Mouse (Mus musculus) brain, embryonic 14.5 days (tissue): ENCODE measurements at regions not wholly inside any gene's neighbourhood (a gene's known extent, or its start where the extent isn't known, plus 50 kb on each side); places are given as distances from the start of the nearest gene placed in this dataset.

Experiments used
- DNase-seq: peaks from one replicate; pipeline ENCODE4 v3.0.0-alpha.2; 2011; ENCODE audit warnings: low read depth
- CTCF ChIP-seq: fragments of 200-500 bp; IDR thresholded peaks from 2 replicates; pipeline ENCODE4 v1.5.1; 2012; ENCODE audit warnings: inconsistent platforms, mild to moderate bottlenecking, moderate library complexity, borderline replicate concordance; ENCODE audit not compliant: insufficient read depth, insufficient read length; ENCODE audit errors: extremely low read depth
- POLR2A ChIP-seq: fragments of 200-500 bp; IDR thresholded peaks from 2 replicates; pipeline ENCODE4 v1.6.1; 2012; ENCODE audit warnings: mild to moderate bottlenecking, inconsistent platforms, borderline replicate concordance; ENCODE audit not compliant: poor library complexity, insufficient read depth, insufficient read length, severe bottlenecking; ENCODE audit errors: extremely low read depth

DNA sequence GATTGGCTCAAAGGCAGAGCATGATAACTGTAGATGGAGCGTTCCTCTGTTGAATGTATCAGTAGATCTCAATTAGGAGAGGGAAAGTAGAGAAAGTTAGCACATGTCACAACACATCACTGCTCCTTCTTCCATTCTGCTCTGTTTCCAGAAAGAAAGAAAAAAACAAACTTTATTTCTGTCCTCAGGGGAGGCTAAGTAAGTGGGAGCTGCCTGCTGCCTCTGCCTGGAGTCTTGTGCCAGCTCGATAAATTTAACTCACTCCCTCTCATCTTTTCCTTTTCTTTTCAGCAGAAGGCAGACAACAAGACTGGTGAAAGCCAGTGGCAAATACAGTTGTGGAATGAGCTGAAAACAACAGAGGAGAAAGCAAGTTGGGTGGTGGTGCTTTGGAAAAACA is 517.5 kb upstream of the Gm21961 start:
- DNase-seq, result no peak
- no peak for TF ChIP-seq CTCF
- no peak for TF ChIP-seq POLR2A

- no peak for TF ChIP-seq CTCF
- TF ChIP-seq POLR2A, result no peak
- no peak for DNase-seq
Observed at GRCm38 (mm10) chr15:65502656-65503055, 488.0 kb upstream of the Gm21961 start.

- TF ChIP-seq CTCF (no peak), POLR2A (no peak)
- DNase-seq, result peak; percentile 85
Observed at GRCm38 (mm10) chr15:65478940-65479339, 464.2 kb upstream of the Gm21961 start.

DNA sequence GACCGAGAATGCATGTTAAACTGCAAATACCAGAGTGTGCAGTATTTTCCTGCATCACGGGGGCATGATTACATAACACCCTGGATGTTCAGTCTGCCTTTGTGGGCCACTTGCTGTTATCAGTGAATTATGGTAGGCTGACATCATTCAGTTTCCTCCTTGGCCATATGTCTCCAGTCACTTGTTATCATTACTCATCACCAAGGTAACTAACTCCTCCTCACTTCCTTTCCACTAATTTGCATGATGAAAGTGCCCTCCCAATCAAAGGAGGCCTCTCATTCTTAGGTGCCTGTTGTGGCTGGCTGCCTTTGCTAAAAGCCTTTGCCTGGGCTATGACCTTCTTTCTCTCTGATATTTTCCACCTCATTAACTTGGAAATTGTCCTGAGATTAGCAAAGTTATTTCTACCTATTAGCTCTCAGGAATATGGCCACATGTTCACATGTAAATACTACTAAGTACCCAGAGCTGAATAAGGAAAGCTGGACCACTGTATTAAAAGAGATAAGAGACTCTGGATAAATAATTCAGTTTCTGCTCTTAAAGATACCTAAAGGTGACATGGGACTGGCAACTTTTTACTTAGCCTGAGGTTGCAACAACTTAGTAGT is 440.6 kb upstream of the Gm21961 start:
- peak; percentile 61 for DNase-seq
- TF ChIP-seq CTCF (no peak), POLR2A (no peak)

GRCm38 (mm10) chr15:65452258-65453028 is 437.7 kb upstream of the Gm21961 start:
- peak; percentile 76 for DNase-seq
- TF ChIP-seq CTCF, result no peak
- TF ChIP-seq POLR2A, result no peak

DNA sequence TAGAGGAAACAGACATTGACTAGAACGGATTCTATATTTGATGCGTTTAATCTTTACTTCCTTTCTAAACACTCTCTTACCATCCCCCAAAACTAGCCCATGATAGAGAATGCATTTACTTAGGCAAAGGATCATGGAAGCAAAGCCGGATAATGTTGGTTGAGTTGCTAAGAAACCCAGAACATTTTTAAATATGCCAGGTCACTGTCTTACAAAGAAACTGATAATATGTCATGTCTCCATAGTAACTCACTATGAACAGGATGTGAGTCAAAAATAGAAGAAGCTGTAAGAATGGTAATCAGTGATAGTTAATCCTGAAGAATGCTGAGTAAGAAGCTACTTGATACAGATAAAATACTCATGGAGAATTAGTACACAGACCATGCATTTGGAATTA is 405.0 kb upstream of the Gm21961 start:
- TF ChIP-seq POLR2A (no peak), CTCF (no peak)
- DNase-seq, result peak; percentile 5
